Mouse (Mus musculus) G1E (cell line): ENCODE data around the gene 2310030G06Rik.

ENCODE experiments used
- CTCF ChIP-seq: IDR thresholded peaks from 2 replicates; pipeline ENCODE4 v1.5.1; 2012; ENCODE audit warnings: low read depth, low read length, inconsistent platforms, mixed read lengths
- GATA1 ChIP-seq: IDR thresholded peaks from 2 replicates; pipeline ENCODE4 v1.6.1; 2012; ENCODE audit warnings: borderline replicate concordance, low read length, inconsistent platforms, mixed read lengths
- POLR2AphosphoS5 ChIP-seq: IDR thresholded peaks from 2 replicates; pipeline ENCODE4 v1.6.1; 2012; ENCODE audit warnings: low read depth, low read length, inconsistent platforms; ENCODE audit not compliant: insufficient replicate concordance
- TAL1 ChIP-seq: conservative IDR thresholded peaks from 2 replicates; pipeline ENCODE4 v1.6.1; 2012; ENCODE audit warnings: low read depth, low read length, inconsistent platforms, mixed read lengths

GRCm38 (mm10) chr9:50721061-50721460 is 25.3 kb downstream of the 2310030G06Rik start:
- no peak for TF ChIP-seq CTCF
- no peak for TF ChIP-seq POLR2AphosphoS5
- no peak for TF ChIP-seq GATA1
- TF ChIP-seq TAL1: no peak
